Mouse (Mus musculus) testis, adult 2 months (tissue): ENCODE measurements around the gene Atg7.

Experiments used
- CTCF ChIP-seq: fragments of 200-500 bp; IDR thresholded peaks from 2 replicates; pipeline ENCODE4 v1.5.1; 2012; ENCODE audit warnings: low read depth, mild to moderate bottlenecking, inconsistent platforms, low read length, moderate library complexity; ENCODE audit not compliant: control insufficient read depth, insufficient read depth, insufficient replicate concordance
- POLR2A ChIP-seq: fragments of 200-500 bp; IDR thresholded peaks from 2 replicates; pipeline ENCODE4 v1.6.1; 2012; ENCODE audit warnings: low read depth, mild to moderate bottlenecking, inconsistent platforms, low read length, moderate library complexity; ENCODE audit not compliant: control insufficient read depth

GRCm38 (mm10) chr6:114829660-114830438, 187.0 kb downstream of the Atg7 start:
- TF ChIP-seq POLR2A (no peak), CTCF (no peak)
